Mouse (Mus musculus): ENCODE results near the gene B3gnt3. TPM values are rescaled to one million over a fixed set of nuclear protein-coding genes. Genes with fewer than 3 reads are reported as not detected.
A peak's percentile ranks its signal among the peaks of the same experiment; 100 is the strongest.

The B3gnt3 gene
- polyA plus RNA-seq, 1 experiment from 2014 or later = 10.4 TPM

- Histone ChIP-seq H3K27ac (no peak within 1 kb of the TSS), H3K27me3 (replicated peaks) (no peaks in the 10 kb centered on the region), H3K9me3 (no peaks in the 10 kb centered on the region), H3K4me1 (peaks cover 10% of the 10 kb centered on the region), H3K4me3 (replicated peaks) (peak within 1 kb of the TSS; percentile 61), H3K4me2 (peak within 1 kb of the TSS; percentile 90), H3K36me3 (no peaks in the 10 kb centered on the region), H3K9ac (peak within 1 kb of the TSS; percentile 17)
- WGBS = under 1% methylated on average over 45 of the region's 54 CpGs
- peak; percentile 83 for ATAC-seq (ENCODE audit: insufficient read depth, low FRiP score, low read depth)
Observed at GRCm38 (mm10) chr8:71725122-71725924, 23.7 kb upstream of the B3gnt3 start, which contains the start of gene Fcho1. Fcho1 (minus strand) TSS chr8:71725716.

GRCm38 (mm10) chr8:71724389-71724788, 22.8 kb upstream of the B3gnt3 start:
- H3K36me3 ChIP-seq = no peaks in the 10 kb centered on the region
- H3K9ac ChIP-seq = no peak overlapping the region
- WGBS = 43% methylated on average over 4 of the region's 4 CpGs
- peaks cover 10% of the 10 kb centered on the region for H3K4me1 ChIP-seq
- 0 out of 2 replicates have a peak overlapping the region, but pooled peaks have one; percentile 90 for H3K4me2 ChIP-seq
- H3K4me3 ChIP-seq (replicated peaks) = no peak overlapping the region
- no peaks in the 10 kb centered on the region for H3K9me3 ChIP-seq
- no peak for ATAC-seq (ENCODE audit: insufficient read depth, low FRiP score, low read depth)
- H3K27me3 ChIP-seq (replicated peaks) = no peaks in the 10 kb centered on the region
- H3K27ac ChIP-seq = no peak overlapping the region

GRCm38 (mm10) chr8:71723047-71723551, 21.5 kb upstream of the B3gnt3 start:
- 60% methylated on average over 14 of the region's 14 CpGs for WGBS
- Histone ChIP-seq H3K27ac (no peak overlapping the region), H3K4me1 (peaks cover 5% of the 10 kb centered on the region), H3K36me3 (no peaks in the 10 kb centered on the region), H3K9ac (no peak overlapping the region), H3K9me3 (no peaks in the 10 kb centered on the region), H3K4me2 (no peak overlapping the region), H3K4me3 (replicated peaks) (no peak overlapping the region; the same call in 1 of the 2 replicates), H3K27me3 (replicated peaks) (no peaks in the 10 kb centered on the region)
- peak; percentile 40; the same call in 1 of the 2 replicates for ATAC-seq (ENCODE audit: insufficient read depth, low FRiP score, low read depth)

- ATAC-seq (ENCODE audit: insufficient read depth, low FRiP score, low read depth) = no peak
- Histone ChIP-seq H3K4me3 (replicated peaks) (no peak overlapping the region), H3K4me2 (no peak overlapping the region), H3K4me1 (peaks cover 5% of the 10 kb centered on the region), H3K9me3 (no peaks in the 10 kb centered on the region), H3K9ac (no peak overlapping the region), H3K36me3 (no peaks in the 10 kb centered on the region), H3K27me3 (replicated peaks) (no peaks in the 10 kb centered on the region), H3K27ac (no peak overlapping the region)
- 43% methylated on average over 7 of the region's 7 CpGs for WGBS
Observed at GRCm38 (mm10) chr8:71719928-71720457, 18.4 kb upstream of the B3gnt3 start.

GRCm38 (mm10) chr8:71719218-71719617, 17.6 kb upstream of the B3gnt3 start:
- WGBS = 63% methylated on average over 4 of the region's 4 CpGs
- H3K27ac ChIP-seq = no peak overlapping the region
- H3K9ac ChIP-seq = no peak overlapping the region
- no peaks in the 10 kb centered on the region for H3K27me3 ChIP-seq (replicated peaks)
- 0 out of 2 replicates have a peak, but pooled peaks cover 3% of the 10 kb centered on the region for H3K4me1 ChIP-seq
- H3K4me3 ChIP-seq (replicated peaks) = no peak overlapping the region
- H3K9me3 ChIP-seq = no peaks in the 10 kb centered on the region
- no peak for ATAC-seq (ENCODE audit: insufficient read depth, low FRiP score, low read depth)
- no peak overlapping the region for H3K4me2 ChIP-seq
- no peaks in the 10 kb centered on the region for H3K36me3 ChIP-seq

- Histone ChIP-seq H3K4me2 (no peak overlapping the region), H3K27me3 (replicated peaks) (no peaks in the 10 kb centered on the region), H3K9ac (no peak overlapping the region), H3K27ac (no peak overlapping the region), H3K4me3 (replicated peaks) (no peak overlapping the region), H3K36me3 (no peaks in the 10 kb centered on the region), H3K9me3 (no peaks in the 10 kb centered on the region), H3K4me1 (0 out of 2 replicates have a peak, but pooled peaks cover 3% of the 10 kb centered on the region)
- no peak for ATAC-seq (ENCODE audit: insufficient read depth, low FRiP score, low read depth)
- WGBS = 41% methylated on average over 3 of the region's 3 CpGs
Observed at GRCm38 (mm10) chr8:71718252-71718651, 16.7 kb upstream of the B3gnt3 start.

- Histone ChIP-seq H3K4me1 (0 out of 2 replicates have a peak, but pooled peaks cover 3% of the 10 kb centered on the region), H3K27ac (no peak overlapping the region), H3K9me3 (no peaks in the 10 kb centered on the region), H3K36me3 (no peaks in the 10 kb centered on the region), H3K4me3 (replicated peaks) (no peak overlapping the region), H3K4me2 (no peak overlapping the region), H3K9ac (no peak overlapping the region), H3K27me3 (replicated peaks) (no peaks in the 10 kb centered on the region)
- ATAC-seq (ENCODE audit: insufficient read depth, low FRiP score, low read depth) = no peak
- WGBS = 75% methylated on average over 12 of the region's 12 CpGs
Observed at GRCm38 (mm10) chr8:71717096-71717495, 15.5 kb upstream of the B3gnt3 start.

GRCm38 (mm10) chr8:71716561-71717053, 15.0 kb upstream of the B3gnt3 start:
- Histone ChIP-seq H3K36me3 (no peaks in the 10 kb centered on the region), H3K27me3 (replicated peaks) (no peaks in the 10 kb centered on the region), H3K4me3 (replicated peaks) (no peak overlapping the region), H3K9ac (no peak overlapping the region), H3K4me1 (0 out of 2 replicates have a peak, but pooled peaks cover 3% of the 10 kb centered on the region), H3K27ac (no peak overlapping the region), H3K4me2 (no peak overlapping the region), H3K9me3 (no peaks in the 10 kb centered on the region)
- 82% methylated on average over 13 of the region's 13 CpGs for WGBS
- ATAC-seq (ENCODE audit: insufficient read depth, low FRiP score, low read depth) = no peak

GRCm38 (mm10) chr8:71715531-71715930, 13.9 kb upstream of the B3gnt3 start:
- no peaks in the 10 kb centered on the region for H3K27me3 ChIP-seq (replicated peaks)
- no peak overlapping the region for H3K27ac ChIP-seq
- H3K36me3 ChIP-seq = no peaks in the 10 kb centered on the region
- no peak overlapping the region for H3K4me2 ChIP-seq
- ATAC-seq (ENCODE audit: insufficient read depth, low FRiP score, low read depth) = no peak
- H3K4me1 ChIP-seq = 0 out of 2 replicates have a peak, but pooled peaks cover 3% of the 10 kb centered on the region
- no peak overlapping the region for H3K9ac ChIP-seq
- no peaks in the 10 kb centered on the region for H3K9me3 ChIP-seq
- H3K4me3 ChIP-seq (replicated peaks) = no peak overlapping the region
- 28% methylated on average over 8 of the region's 8 CpGs for WGBS

GRCm38 (mm10) chr8:71711574-71711973, 10.0 kb upstream of the B3gnt3 start:
- no peak overlapping the region for H3K9ac ChIP-seq
- 0 out of 2 replicates have a peak, but pooled peaks cover 3% of the 10 kb centered on the region for H3K4me1 ChIP-seq
- no peak overlapping the region for H3K4me2 ChIP-seq
- H3K27me3 ChIP-seq (replicated peaks) = peaks cover 13% of the 10 kb centered on the region
- no peak overlapping the region for H3K27ac ChIP-seq
- H3K4me3 ChIP-seq (replicated peaks) = no peak overlapping the region
- ATAC-seq (ENCODE audit: insufficient read depth, low FRiP score, low read depth) = no peak
- 87% methylated on average over 2 of the region's 2 CpGs for WGBS
- no peaks in the 10 kb centered on the region for H3K36me3 ChIP-seq
- no peaks in the 10 kb centered on the region for H3K9me3 ChIP-seq

GRCm38 (mm10) chr8:71709800-71710446, 8.3 kb upstream of the B3gnt3 start:
- Histone ChIP-seq H3K4me1 (no peaks in the 10 kb centered on the region), H3K4me2 (peak overlapping the region; percentile 54), H3K9me3 (no peaks in the 10 kb centered on the region), H3K27me3 (replicated peaks) (peaks cover 13% of the 10 kb centered on the region), H3K9ac (no peak overlapping the region), H3K4me3 (replicated peaks) (peak overlapping the region; percentile 15; the same call in 1 of the 2 replicates), H3K36me3 (no peaks in the 10 kb centered on the region), H3K27ac (no peak overlapping the region)
- ATAC-seq (ENCODE audit: insufficient read depth, low FRiP score, low read depth) = peak; percentile 74
- 25% methylated on average over 25 of the region's 25 CpGs for WGBS

Data from stomach, embryonic 15.5 days (tissue).